Mouse (Mus musculus): Measurements from ENCODE around the gene Dgcr2. TPM values are rescaled to one million over a fixed set of nuclear protein-coding genes. Genes with fewer than 3 reads are reported as not detected.

Dgcr2 gene
- polyA plus RNA-seq, 1 experiment = 99.8 TPM

DNA sequence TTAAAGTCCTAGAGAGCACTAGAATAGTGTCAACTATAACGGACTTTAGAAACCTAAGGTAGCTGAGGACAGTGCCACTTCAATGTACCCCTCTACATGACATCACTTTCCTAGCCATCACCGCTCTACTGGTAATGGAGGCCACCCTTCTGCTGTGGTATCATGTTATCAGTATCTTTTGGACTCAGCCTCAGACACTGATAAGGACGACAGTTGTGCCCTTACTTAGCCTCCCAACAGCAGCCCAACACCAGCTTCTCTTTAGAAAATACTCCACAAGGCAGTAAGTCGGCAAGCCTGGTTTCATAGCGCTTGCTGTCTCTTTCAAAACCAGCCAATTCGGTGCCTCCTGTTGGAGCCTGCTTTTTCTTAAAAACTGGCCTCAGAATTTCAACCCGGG, 63.8 kb downstream of the Dgcr2 start:
- Histone ChIP-seq H3K4me3 (ENCODE audit: insufficient read depth, low read depth, low read length) (no peak overlapping the region), H3K27me3 (replicated peaks; ENCODE audit: control insufficient read depth, insufficient read depth, low read length) (0 out of 2 replicates have a peak, but pooled peaks cover 1% of the 10 kb centered on the region), H3K36me3 (ENCODE audit: control insufficient read depth, insufficient read depth, low read length) (no peaks in the 10 kb centered on the region), H3K4me1 (ENCODE audit: control insufficient read depth, insufficient read depth, low read length) (0 out of 2 replicates have a peak, but pooled peaks cover 4% of the 10 kb centered on the region), H3K27ac (ENCODE audit: insufficient read depth, low read depth, low read length) (no peak overlapping the region)
- no peak for TF ChIP-seq CTCF (conservative IDR thresholded peaks at IDR 0.05; ENCODE audit: insufficient read depth, insufficient read length, low read depth, low read length)
- TF ChIP-seq POLR2A (IDR thresholded peaks at IDR 0.05; ENCODE audit: low read depth, low read length) = no peak
- no peak for DNase-seq
- 56% methylated on average over 7 of the region's 7 CpGs for WGBS

DNA sequence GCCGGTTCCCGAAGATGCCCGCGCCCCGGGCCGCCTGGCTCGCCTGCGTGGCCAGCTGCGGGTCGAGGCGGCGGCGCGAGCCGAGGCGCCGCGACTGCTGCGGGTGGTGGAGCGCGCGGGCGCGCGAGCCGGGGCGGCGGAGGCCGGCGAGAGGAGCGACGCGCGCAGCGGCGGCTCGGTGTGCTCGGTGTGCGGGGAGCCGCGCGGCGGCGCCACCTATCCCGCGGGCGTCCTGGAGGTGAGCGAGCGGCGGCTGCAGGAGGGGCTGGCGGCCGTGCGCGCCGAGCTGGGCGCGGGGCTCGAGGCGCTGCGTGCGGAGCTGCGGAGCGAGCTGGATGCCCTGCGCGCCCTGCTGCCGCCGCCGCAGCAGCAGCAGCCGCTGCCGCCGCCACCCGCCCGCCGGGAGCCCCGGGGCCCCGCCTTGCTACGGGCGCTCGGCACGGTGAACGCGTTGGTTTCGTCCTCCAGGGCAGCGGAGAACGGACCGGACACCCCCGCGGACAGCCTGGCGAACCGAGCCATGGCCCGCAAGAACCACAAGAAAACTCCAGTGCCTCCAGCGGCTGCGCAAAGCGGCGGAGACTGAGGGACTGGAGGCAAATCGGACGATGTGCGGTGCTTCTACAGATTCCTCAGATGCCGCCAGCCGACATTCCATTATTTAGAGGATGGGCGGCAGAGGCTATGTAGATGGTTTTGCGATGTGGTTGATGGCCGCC, 64.5 kb downstream of the Dgcr2 start:
- 5% methylated on average over 97 of the region's 103 CpGs for WGBS
- TF ChIP-seq POLR2A (IDR thresholded peaks at IDR 0.05; ENCODE audit: low read depth, low read length) (no peak), CTCF (conservative IDR thresholded peaks at IDR 0.05; ENCODE audit: insufficient read depth, insufficient read length, low read depth, low read length) (no peak)
- Histone ChIP-seq H3K36me3 (ENCODE audit: control insufficient read depth, insufficient read depth, low read length) (no peaks in the 10 kb centered on the region), H3K27ac (ENCODE audit: insufficient read depth, low read depth, low read length) (no peak overlapping the region), H3K4me1 (ENCODE audit: control insufficient read depth, insufficient read depth, low read length) (0 out of 2 replicates have a peak, but pooled peaks cover 4% of the 10 kb centered on the region), H3K4me3 (ENCODE audit: insufficient read depth, low read depth, low read length) (peak overlapping the region; percentile 34; the same call in 1 of the 2 replicates), H3K27me3 (replicated peaks; ENCODE audit: control insufficient read depth, insufficient read depth, low read length) (0 out of 2 replicates have a peak, but pooled peaks cover 1% of the 10 kb centered on the region)
- no peak for DNase-seq

DNA sequence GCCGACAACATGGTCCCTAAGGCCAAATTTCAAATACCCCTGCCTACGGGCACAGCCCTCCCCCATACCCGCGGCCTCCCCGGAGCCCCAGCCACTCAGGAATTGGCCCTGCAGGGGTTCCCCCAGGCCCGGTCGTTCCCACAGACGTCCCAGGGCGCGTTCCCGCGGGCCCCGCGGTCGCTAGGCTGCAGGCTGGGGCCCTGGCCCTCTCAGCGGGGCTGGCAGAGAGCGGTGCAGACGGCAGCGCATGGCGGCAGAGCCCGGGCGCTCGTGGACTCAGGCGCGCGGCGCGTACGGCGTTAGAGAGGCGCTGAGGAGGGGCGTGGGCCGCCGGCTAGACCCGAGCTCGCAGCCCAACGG, 65.1 kb downstream of the Dgcr2 start:
- 1% methylated on average over 37 of the region's 37 CpGs for WGBS
- Histone ChIP-seq H3K27me3 (replicated peaks; ENCODE audit: control insufficient read depth, insufficient read depth, low read length) (0 out of 2 replicates have a peak, but pooled peaks cover 1% of the 10 kb centered on the region), H3K36me3 (ENCODE audit: control insufficient read depth, insufficient read depth, low read length) (no peaks in the 10 kb centered on the region), H3K4me1 (ENCODE audit: control insufficient read depth, insufficient read depth, low read length) (0 out of 2 replicates have a peak, but pooled peaks cover 4% of the 10 kb centered on the region), H3K4me3 (ENCODE audit: insufficient read depth, low read depth, low read length) (peak overlapping the region; percentile 34; the same call in 1 of the 2 replicates), H3K27ac (ENCODE audit: insufficient read depth, low read depth, low read length) (no peak overlapping the region)
- TF ChIP-seq POLR2A (IDR thresholded peaks at IDR 0.05; ENCODE audit: low read depth, low read length) (no peak), CTCF (conservative IDR thresholded peaks at IDR 0.05; ENCODE audit: insufficient read depth, insufficient read length, low read depth, low read length) (no peak)
- DNase-seq = no peak

DNA sequence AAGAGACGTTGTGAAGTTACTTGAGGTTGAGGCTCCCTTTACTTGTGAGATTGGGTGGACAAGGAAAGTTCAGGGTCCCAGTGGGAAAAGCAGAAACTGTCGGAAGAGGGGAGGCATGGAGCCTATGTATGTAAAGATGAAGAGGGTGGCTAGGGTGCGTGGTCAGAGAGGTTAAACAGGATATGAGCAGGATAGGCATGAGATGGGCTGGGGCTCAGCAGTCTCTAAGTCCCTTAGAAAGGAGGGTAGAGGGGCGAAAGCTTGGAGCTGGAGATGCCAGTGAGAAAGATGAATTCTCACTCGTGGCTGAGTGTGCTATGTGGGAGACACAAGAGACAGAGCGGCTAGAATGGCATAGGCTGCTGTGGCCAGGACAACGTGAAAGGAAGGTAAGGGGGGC, 65.5 kb downstream of the Dgcr2 start, which contains the start of gene B830017H08Rik:
Gene B830017H08Rik, plus strand, starts transcription at position 301 of the 400 bp plus-strand sequence.
- H3K27me3 ChIP-seq (replicated peaks; ENCODE audit: control insufficient read depth, insufficient read depth, low read length) = 0 out of 2 replicates have a peak, but pooled peaks cover 1% of the 10 kb centered on the region
- TF ChIP-seq POLR2A (IDR thresholded peaks at IDR 0.05; ENCODE audit: low read depth, low read length) = no peak
- no peak for TF ChIP-seq CTCF (conservative IDR thresholded peaks at IDR 0.05; ENCODE audit: insufficient read depth, insufficient read length, low read depth, low read length)
- 37% methylated on average over 7 of the region's 7 CpGs for WGBS

DNA sequence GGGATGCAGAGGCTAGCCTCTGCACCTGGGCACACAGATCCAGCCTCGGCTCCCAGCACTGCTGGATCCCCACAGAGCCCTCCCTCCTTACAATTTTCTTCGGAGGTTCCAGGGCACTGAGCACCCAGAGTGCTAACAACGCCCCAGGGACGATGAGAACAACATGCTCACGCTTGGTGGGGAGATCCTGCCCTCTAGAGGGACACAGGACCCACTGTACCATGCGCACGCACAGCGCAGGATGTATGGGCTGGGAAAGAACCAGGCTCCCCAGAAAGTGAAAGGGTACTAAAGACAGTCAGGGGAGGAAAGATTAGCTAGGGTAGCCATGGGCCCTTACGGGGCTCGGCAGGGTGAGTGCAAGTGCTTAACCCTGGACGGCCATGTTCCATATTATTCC, 66.6 kb downstream of the Dgcr2 start:
- 35% methylated on average over 11 of the region's 11 CpGs for WGBS

More for the DNA sequence above, 65.5 kb downstream of the Dgcr2 start, which contains the start of gene B830017H08Rik:
- Histone ChIP-seq H3K27ac (ENCODE audit: insufficient read depth, low read depth, low read length) (no peak within 1 kb of the TSS), H3K4me3 (ENCODE audit: insufficient read depth, low read depth, low read length) (peak within 1 kb of the TSS; percentile 34; the same call in 1 of the 2 replicates), H3K36me3 (ENCODE audit: control insufficient read depth, insufficient read depth, low read length) (no peaks in the 10 kb centered on the region), H3K4me1 (ENCODE audit: control insufficient read depth, insufficient read depth, low read length) (0 out of 2 replicates have a peak, but pooled peaks cover 4% of the 10 kb centered on the region)
- no peak for DNase-seq

DNA sequence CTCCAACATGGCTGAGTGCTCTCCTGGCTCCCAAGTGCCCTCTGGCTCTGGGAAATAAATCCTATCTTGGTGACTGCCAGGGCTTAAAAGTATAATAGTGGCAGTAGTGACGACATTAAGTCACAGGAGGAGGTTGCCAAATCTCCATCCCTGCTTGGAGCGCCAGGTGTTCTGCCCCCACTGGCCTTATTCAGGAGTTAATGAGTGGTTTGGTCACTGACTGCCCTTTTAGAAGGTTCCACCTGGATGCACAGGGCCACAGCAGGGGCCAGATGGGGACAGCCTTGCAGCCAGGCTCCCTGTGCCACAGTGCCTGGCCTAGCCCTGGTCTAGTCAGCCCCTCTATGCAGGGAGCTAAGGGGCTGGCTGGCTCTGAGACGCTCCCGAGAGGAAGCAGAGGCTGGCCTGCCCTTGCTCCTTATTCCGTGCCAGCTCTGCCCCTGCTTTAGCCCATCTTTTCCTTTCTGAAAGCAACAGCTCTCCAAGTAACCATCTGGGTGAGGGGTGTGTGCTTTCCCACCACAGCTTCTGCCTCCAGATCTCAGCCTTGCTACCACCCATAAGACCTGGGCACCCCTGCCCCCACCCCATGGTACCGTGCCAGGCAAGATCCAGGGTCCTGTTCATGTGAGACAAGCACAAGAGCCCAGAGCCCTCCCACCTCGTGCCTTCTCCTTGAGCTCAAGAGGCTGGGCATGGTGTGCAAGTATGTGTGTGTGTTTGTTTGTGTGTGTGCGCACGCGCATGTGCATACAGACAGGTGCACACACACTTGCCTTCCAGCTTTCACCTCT, 67.8 kb downstream of the Dgcr2 start:
- 64% methylated on average over 10 of the region's 10 CpGs for WGBS
- H3K4me1 ChIP-seq (ENCODE audit: control insufficient read depth, insufficient read depth, low read length) = 0 out of 2 replicates have a peak, but pooled peaks cover 4% of the 10 kb centered on the region
- no peaks in the 10 kb centered on the region for H3K36me3 ChIP-seq (ENCODE audit: control insufficient read depth, insufficient read depth, low read length)
- TF ChIP-seq POLR2A (IDR thresholded peaks at IDR 0.05; ENCODE audit: low read depth, low read length) = no peak
- TF ChIP-seq CTCF (conservative IDR thresholded peaks at IDR 0.05; ENCODE audit: insufficient read depth, insufficient read length, low read depth, low read length) = no peak
- H3K27ac ChIP-seq (ENCODE audit: insufficient read depth, low read depth, low read length) = no peak overlapping the region; the same call in 1 of the 2 replicates
- 0 out of 2 replicates have a peak, but pooled peaks cover 1% of the 10 kb centered on the region for H3K27me3 ChIP-seq (replicated peaks; ENCODE audit: control insufficient read depth, insufficient read depth, low read length)
- no peak overlapping the region for H3K4me3 ChIP-seq (ENCODE audit: insufficient read depth, low read depth, low read length)
- DNase-seq = peak; percentile 80

More for the DNA sequence above, 66.6 kb downstream of the Dgcr2 start:
- Histone ChIP-seq H3K27me3 (replicated peaks; ENCODE audit: control insufficient read depth, insufficient read depth, low read length) (0 out of 2 replicates have a peak, but pooled peaks cover 1% of the 10 kb centered on the region), H3K4me1 (ENCODE audit: control insufficient read depth, insufficient read depth, low read length) (0 out of 2 replicates have a peak, but pooled peaks cover 4% of the 10 kb centered on the region), H3K4me3 (ENCODE audit: insufficient read depth, low read depth, low read length) (no peak overlapping the region), H3K27ac (ENCODE audit: insufficient read depth, low read depth, low read length) (no peak overlapping the region), H3K36me3 (ENCODE audit: control insufficient read depth, insufficient read depth, low read length) (no peaks in the 10 kb centered on the region)
- TF ChIP-seq CTCF (conservative IDR thresholded peaks at IDR 0.05; ENCODE audit: insufficient read depth, insufficient read length, low read depth, low read length) = no peak
- no peak for TF ChIP-seq POLR2A (IDR thresholded peaks at IDR 0.05; ENCODE audit: low read depth, low read length)
- no peak for DNase-seq
